Mouse (Mus musculus): Measurements from ENCODE around the gene Anapc15-ps.

Gene Anapc15-ps

DNA sequence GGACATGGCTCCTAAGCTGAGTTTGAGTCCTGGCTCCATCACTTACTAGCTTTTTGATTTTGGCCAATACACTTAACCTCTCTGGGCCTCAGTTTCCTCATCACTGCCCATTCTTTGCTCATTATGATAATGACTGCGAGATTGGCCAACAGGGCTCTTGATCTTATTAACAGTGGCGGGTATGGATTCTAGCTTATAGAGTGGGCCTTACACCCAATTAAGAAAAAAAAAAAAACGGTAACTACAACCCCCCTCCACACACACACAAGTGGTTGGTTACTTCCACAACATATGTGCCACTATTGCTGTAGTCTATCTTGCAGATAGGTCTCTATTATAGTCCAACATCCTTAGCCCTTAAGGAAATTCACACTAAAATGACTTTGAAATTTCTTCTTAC, at the start of gene Anapc15-ps:
Gene Anapc15-ps, minus strand, starts transcription at position 101 of the 400 bp plus-strand sequence.
- DNase-seq (ENCODE audit: low spot score) = no peak

DNA sequence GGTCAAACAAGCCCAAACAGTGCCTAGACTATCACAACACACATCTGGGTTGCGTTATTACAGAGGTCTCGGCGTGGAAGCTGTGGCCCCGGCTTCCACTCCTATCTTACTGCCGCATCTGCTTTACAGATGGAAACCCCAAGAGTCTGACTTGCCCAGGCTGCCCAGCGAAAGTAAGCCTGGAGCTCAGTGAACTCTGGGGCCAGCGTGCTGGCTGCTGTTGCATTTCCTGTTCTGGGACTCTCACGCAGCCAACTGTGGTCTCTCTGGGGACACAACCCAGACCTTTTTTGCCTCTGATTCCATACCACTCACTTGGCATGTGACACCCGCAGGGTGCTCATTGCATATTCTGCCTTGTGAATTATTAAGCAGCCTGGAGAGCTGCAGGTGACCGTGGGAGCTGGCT, 49.0 kb upstream of the Anapc15-ps start:
- no peak for DNase-seq (ENCODE audit: low spot score)

DNA sequence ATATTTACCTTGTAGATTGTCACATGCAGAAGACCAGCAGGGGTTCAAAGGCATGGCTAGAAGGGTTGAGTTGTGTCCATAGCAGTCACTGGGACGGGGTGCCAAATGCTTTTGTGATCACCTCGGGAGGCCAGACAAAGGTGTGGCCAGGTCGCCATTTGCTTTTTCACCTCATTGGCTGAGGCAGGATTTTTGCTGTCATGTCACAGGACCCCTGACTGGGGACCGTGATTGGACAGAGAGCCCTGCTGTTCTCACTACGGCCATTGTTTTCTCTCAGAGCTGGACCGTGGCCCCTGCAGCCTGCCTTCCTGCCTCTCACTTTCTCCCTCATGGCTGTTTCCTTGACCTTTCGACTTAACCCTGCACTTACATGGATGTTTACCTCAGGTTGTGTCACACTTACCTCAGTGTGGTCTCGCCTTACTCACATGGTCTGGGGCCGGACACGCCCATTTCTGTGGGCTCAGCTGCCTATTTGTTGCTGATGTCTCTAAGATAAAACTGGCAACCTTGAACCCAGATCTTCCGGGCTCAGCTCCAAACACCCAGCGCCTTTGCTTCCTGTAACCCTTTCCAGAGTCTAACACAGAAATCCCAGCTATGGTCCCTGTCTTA, 47.0 kb upstream of the Anapc15-ps start:
- DNase-seq (ENCODE audit: low spot score) = no peak

DNA sequence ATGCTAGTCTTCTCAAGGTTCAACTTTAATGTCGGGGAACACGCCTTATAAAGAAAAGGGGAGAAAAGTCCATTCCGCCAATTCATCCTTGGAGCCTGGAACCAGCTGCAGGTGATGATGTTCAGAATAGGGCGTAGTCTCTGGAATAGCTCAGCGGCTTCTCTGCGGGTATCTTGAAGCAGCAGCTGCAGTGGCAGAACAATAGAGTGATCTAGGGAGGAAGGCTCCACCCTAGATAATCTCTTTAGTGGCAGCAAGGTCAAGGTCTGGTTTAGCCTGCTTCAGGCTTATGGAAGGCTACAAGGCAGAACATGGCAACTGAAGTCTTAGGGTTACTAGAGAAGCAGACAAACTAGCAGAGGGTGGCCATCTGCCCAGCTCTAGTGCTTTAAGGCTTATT, 46.2 kb upstream of the Anapc15-ps start:
- DNase-seq (ENCODE audit: low spot score) = no peak

DNA sequence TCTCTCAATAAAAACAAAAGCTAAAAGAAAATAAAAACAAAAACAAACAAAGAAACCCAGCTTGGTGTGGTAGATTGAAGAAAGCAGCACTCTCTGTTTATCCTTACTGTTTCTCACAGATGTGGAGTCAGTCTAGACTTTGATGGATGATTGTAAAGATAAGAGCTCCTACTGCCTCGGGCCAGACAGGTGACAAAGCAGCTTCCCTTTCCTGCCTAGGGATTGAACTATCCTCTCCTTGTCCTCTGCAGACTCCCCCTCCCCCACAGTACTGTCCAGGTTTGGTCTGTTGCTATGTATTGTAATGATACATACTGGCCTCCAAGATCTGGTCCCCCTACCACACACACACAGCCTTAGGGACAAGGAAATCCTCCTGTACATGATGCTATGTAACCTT, 45.5 kb upstream of the Anapc15-ps start:
- no peak for DNase-seq (ENCODE audit: low spot score)

DNA sequence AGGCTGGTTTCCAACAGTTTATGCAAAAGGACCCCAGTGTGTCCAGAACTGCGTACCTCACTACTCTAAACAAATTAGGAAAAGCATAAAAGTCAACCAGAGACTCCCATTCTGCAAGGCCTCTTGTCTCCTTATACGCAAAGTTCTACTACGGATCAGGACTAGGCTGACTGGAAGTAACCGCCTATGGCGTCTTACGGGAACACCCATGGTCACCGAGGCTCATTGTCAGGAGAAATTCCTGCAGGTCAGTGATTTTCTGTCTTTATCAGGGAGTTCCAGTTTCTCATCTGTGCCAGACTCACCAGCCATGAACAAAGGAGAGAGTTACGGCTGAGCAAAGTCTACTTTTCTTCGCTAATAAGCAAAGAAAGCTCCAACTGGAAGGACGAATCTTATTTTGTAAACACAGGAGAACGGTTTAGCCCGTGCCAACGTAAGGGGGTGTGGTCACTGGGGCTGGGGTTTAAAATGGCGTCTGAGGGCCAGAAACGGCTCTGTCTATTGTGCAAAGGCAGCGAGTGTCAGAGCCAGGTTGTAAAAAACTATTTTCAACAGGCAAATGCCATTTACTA, 43.9 kb upstream of the Anapc15-ps start:
- DNase-seq (ENCODE audit: low spot score) = no peak

DNA sequence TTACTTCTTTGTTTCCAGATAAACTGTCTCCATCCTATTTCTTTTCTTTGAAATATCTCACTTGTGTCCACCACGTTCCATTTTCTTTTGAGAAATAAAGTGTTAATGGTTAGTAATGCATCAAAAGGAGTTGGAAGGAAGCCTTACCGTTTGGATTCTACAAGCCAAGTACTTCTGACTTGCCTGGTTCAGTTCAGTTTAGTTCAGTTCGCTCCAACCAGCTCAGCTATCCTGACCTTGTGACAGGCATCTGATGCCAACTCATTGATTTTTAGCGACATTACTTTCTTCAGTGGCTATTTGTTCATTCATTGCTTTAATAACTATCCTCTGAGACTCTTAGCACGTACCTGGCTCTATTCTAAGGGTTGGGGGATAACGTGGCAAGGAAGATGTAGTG, 42.4 kb upstream of the Anapc15-ps start:
- DNase-seq (ENCODE audit: low spot score) = no peak

DNA sequence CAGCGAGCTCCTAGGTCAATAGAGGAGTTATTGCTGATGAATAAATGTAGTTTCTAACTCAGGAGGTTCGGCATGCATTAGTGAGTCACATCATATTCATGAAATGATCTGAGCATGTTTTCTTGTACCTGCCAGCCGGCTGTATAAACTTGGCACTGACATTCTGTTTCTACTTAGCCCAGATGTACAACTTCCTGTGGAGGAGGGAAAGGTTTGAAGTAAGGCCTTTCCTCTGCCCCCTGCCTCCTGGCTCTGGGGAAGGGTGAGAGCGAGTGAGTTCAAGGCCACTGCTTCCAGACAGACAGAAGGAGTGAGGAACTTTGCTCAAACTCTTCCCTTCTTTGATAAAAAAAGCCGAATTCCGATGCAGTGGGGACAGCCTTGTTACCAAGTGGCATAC, 39.0 kb upstream of the Anapc15-ps start:
- no peak for DNase-seq (ENCODE audit: low spot score)

DNA sequence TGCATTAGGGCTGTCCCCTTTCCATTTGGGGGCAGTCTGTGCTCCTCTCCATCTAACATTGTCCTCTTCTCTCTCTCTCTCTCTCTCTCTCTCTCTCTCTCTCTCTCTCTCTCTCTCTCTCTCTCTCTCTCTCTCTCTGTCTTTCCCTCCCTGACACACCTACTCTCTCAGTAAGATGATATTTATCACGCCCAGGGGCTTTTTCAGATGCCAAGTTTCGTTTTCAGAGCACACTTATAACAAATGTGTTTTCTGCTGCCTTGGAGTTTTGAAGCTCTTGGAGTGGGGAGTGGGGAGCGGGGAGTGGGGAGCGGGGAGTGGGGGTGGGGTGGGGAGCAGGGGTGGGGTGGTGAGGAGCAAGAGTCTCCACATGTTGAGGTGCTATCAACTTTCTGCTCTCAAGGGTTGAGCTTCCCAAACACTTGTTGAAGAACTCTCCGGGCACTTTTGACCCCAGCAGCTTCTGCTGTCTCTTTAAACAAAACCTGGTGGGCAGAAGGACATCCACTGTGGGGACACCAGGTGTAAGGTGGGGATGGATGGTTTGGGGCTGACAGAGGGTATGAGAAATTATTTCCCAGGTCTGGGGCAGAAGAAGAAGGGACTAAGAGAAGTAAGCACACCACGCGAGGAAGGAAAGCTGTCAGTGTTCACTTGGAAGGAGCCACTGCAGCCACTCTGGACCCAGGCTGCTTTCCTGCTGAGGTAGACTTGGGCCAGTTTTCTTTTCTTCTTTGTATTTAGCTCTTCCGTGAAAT, 36.8 kb upstream of the Anapc15-ps start:
- DNase-seq (ENCODE audit: low spot score) = no peak

DNA sequence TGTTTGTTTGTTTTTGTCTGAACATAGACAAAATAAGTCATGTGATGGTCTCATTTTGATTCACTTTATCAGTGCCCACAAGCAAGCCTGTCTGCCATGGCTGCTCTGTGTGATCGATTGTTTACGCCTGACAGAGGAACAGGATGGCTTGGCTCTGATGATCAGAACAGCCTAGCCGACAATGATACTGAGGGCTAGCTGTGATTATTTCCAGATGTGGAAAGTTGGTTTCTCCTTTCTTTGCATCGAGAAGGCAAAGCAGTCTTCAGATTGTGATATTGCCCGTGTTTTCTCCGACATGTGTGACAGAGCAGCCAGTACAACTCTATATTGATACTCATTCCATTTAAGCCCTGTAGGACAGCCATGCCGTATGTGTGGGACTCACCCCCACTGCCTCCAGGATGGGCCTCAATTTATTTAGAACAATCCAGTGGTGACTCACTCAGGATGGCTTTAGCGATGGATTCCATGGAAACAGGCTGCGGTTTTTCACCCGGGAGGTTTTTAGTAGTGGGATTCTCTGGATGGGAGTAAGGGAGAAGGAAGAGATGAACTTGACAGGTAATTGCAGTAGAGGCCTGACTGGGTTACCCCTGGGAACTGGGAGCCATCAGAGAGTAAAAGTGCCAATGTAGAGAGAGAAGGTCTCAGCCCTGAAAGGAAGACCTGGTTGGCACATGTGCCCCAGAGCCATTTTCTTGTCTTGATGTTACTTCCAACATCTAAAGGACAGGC, 36.1 kb upstream of the Anapc15-ps start:
- DNase-seq (ENCODE audit: low spot score) = no peak

DNA sequence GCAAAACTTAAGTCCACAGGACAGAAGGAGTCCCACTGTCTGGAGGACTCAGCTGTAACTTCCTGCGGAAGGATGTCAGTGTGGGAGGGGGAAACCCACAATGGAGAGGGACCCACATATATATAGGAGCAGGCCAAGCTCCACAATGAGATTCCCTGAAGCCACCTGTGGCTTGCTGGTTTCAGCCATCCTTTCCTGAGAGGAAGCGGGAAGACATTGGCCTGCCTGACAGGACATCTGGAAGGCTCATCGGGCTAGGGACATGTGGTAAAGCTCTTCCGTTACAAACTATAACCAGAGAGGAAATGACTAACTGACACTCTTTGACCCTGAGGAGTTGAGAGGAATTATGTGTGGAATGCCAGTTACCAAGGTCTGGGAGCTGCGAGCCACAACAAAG, 34.8 kb upstream of the Anapc15-ps start:
- DNase-seq (ENCODE audit: low spot score) = no peak

DNA sequence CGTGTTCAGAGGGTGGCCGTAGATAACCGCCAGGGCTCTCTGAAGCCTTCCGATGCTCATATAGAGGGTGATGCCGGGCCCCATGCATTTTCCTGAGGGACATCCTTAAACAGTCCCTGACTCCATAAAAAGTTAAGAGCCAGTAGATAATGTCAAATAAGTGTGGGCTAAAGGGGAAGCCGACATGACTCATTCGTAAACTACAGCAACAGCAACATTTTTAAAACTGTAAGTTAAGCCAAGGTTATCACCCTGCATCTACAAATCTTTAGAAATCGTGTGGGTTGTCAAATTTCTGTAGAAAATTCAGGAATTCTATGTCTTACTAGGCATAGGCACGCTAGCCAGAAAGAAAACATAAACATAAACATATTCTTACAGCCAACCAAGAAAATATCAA, 33.6 kb upstream of the Anapc15-ps start:
- no peak for DNase-seq (ENCODE audit: low spot score)

DNA sequence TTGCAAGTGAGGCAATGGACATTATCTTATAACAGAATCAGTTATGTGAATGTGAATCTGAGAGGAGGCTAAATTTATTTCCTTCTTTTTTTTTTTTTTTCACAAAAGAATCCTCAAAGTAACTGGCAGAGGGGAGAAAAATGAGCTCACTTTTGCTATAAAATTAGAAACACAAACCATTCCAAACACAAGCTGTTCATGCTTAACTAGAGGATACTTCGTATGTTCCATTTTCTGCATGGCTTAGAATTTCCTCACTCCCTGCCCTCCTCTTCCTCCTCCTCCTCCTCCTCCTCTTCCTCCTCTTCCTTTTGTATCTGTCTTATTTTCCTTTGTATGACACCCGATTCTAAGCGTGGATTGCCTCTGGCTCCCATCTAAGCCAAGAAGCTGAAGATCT, 32.5 kb upstream of the Anapc15-ps start:
- DNase-seq (ENCODE audit: low spot score) = no peak

DNA sequence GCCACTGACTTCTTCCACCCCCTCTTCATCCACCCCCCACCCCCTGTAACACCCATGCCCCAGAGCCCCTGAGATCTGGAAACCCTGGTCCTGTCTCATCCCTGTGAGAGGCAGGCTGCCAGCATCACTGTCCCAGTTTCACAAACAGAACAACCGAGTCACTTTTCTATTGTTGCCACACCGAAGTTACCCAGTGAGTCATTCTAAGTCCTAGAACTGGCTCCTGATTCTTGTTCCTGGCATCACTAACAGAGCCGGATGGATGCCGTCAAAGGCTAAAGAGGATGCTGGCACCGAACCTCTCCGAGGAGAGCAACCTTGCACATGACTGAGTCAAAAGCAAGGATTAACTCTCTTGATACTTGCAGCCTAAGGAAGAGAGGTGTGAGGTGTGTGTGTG, 31.6 kb upstream of the Anapc15-ps start:
- DNase-seq (ENCODE audit: low spot score) = no peak

DNA sequence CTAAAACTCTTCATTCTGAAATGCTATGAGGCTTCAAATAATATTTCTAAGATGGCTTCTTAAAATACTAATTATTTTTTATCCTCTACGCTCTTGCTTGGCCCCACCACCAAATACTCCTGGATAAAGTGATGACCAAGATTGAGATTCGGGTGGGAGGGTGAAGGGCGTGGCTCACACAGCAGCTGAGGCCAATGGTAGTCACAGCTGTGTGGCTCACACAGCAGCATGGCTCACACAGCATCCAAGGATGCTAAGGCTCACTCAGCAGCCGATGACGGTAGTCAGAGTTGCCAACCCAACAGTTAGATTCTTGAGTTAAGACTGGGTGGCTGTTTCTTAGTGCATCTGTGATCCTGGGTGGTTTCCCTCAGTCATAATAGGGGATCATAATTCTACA, 30.5 kb upstream of the Anapc15-ps start:
- no peak for DNase-seq (ENCODE audit: low spot score)

DNA sequence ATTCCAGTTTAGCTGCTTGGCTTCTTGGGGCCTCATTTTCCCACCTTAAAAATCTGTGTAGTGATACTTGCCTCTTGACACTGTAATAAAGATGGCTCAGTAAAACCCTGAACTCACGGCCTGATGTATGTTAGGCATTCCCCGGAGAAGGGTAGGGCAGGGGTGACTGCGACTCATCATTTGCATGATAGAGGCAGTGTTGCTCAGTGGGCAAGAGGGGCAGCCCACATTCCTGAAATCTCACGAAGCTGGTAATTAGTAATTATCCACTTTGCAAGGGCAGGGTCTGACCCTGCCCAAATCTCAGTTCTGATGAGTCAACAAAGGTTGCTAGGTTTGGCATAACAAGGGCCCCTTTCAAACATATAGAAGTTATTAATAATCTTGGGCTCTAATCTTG, 27.2 kb upstream of the Anapc15-ps start:
- DNase-seq (ENCODE audit: low spot score) = no peak

DNA sequence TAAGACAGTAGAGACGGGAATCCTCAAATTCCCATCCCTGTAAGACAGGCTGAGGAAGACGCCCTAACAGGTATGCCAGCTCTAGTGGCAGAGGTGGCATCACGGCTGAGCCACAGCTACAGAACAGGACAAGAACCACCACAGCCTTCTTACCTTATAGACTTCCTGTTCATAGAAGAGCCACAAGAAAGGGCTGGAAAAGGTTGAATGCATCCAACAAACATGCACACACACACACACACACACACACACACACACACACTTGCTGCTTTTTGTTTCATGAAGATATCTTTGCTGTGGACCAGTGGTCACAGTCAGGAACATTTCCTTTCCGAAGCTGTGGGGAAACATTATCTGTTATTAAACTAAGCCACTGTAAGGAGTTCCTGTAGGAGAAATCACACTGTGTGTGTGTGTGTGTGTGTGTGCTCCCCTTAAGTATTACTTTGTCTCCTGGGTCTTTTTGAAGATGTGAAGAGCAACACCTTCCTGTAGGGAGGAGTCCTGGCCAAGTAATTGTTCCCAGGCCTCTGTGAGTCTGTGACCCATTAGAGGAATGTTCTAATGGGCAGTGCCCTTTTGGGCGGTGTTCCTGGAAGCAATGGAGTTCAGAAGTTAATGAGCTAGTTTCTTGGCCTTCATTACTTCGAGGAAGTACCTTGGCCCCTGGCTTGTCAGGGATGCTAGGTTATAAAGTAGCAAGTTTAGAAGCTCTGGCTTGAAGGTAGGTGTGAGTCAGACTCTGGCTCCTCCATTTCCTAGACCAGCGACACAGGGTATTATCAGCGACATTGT, 25.9 kb upstream of the Anapc15-ps start:
- DNase-seq (ENCODE audit: low spot score) = no peak

DNA sequence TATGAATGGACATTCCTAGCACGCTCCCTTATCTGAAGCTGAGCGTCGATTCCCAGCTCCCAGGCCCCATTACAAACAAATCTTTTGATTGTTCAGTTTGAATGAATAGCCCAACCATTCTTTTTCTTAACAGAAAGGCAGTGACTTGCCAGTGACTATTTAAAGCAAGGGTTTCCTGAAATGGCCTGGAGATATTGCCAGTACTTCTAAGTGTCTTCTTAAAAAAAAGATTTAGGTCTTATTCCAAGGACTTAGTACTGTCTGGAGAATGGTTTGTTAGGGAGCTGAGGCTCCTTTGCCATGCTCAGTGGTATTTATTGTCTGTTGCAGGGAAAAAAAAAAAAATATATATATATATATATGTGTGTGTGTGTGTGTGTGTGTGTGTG, 23.0 kb upstream of the Anapc15-ps start:
- no peak for DNase-seq (ENCODE audit: low spot score)

DNA sequence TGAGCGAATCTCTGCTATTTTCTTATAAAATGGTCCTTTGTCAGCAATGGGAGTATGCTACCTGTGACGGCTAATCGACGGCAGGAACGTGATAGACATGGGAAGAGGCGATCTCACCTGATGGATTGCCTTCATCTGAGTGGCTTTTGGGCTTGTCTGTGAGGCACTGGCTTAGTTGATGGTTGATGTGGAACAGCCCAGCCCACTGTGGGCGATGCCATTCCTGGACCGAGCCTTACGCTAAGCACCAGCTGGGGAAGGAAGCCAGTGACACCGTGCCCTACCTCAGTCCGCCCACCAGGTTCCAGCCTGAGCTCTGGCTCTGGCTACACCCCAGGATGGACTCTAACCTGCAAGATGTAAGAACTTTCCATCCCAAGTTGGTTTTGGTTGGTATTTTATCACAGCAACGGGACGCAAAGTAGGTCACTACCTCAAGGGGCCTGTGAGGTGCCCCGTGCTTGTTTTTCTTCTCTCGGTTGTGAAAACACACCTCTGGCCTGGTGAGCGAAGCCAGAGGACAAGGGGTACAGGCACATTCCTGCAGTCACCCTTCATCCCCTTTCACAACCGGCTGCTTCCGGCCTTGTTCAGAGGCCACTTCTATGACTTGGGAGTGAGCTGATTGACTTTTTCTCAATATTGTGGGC, 22.5 kb upstream of the Anapc15-ps start:
- no peak for DNase-seq (ENCODE audit: low spot score)

DNA sequence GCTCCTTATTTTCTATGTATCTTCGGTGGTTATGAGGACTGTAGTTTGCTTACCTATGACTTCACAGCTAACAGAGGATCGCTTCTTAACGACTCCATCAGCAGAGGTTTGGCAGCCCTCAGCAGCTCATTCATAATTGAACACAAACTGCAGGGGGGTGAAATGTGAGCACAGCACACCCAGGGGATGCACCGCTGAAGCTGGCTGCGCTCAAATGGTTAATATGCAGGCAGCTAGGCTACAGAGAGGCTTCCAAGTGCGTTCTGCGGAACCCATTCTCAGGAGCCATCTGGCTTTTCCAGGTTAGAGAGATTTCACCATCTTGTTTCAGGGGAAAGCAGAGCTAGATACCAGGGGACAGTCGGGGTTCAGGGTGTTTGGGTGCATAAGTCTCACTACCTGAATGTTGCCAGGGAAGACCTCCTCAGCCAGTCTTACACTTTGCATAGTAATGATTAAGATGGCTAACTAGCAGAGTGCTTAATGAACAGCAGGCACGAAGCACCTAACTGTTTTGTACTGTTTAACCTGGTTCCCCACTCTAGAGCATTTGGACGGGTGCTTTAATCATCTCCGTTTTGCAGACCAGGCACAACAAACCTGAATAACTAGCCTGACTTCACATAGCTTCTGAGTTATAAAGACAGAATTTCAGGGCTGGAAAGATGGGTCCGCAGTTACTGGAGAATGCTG, 21.5 kb upstream of the Anapc15-ps start:
- DNase-seq (ENCODE audit: low spot score) = no peak

DNA sequence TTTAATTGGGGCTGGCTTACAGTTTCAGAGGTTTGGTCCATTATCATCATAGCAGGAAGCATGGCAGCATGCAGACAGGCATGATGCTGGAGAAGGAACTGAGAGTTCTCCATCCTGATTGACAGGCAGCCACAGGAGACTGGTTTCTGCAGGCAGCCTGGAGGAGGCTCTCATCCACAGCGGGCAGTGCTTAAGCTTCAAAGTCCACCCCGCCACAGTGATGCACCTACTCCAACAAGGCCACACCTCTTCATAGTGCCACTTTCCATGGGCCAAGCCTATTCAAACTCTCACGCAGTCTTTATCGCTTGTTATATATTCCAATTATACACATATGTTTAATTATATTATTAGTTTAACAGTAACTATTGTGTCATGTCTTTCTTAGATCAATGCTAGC, 18.1 kb upstream of the Anapc15-ps start:
- DNase-seq (ENCODE audit: low spot score) = no peak

Measured in testis, postnatal 10 days (tissue).